Mouse (Mus musculus) ES-E14 (cell line): ENCODE measurements around the gene Ndufs2.

Source experiments
- HCFC1 ChIP-seq: IDR thresholded peaks from 2 replicates; pipeline ENCODE4 v1.6.1; 2012; ENCODE audit warnings: low read length, inconsistent platforms, borderline replicate concordance; ENCODE audit not compliant: insufficient read depth
- MAFK ChIP-seq: IDR thresholded peaks from 2 replicates; pipeline ENCODE4 v1.6.1; 2014; ENCODE audit warnings: mild to moderate bottlenecking, low read depth, low read length, inconsistent platforms; ENCODE audit not compliant: insufficient read depth
- ZC3H11A ChIP-seq: IDR thresholded peaks from 2 replicates; pipeline ENCODE4 v1.6.1; 2012; ENCODE audit warnings: low read depth, mild to moderate bottlenecking, inconsistent platforms, low read length, borderline replicate concordance
- ZNF384 ChIP-seq: IDR thresholded peaks from 2 replicates; pipeline ENCODE4 v1.6.1; 2012; ENCODE audit warnings: low read depth, low read length, inconsistent platforms

DNA sequence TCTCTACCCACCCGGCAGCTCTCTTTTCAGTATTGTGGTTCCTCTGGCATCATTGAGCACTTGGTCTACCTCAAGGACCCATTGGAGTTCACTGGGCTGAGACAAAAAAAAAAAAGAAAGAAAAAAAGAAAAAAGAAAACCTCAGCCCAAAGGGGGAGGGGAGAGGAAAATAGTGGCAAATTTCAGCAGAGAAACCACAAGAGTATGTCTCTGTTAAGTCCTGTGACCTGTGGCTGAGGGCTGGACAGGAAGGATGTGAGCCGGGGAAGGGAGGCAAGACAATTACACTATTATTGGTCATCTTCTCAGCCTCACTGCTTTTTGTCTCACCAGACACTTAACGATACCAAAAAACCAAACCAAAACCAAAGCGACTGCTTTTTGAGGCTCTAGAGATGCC is 19.3 kb downstream of the Ndufs2 start:
- TF ChIP-seq ZC3H11A, result no peak
- TF ChIP-seq HCFC1, result no peak
- no peak for TF ChIP-seq ZNF384
- no peak for TF ChIP-seq MAFK
